Mouse (Mus musculus) G1E (cell line): ENCODE measurements around the gene Pax7.

Experiments used
- CTCF ChIP-seq: IDR thresholded peaks from 2 replicates; pipeline ENCODE4 v1.5.1; 2012; ENCODE audit warnings: low read depth, low read length, inconsistent platforms, mixed read lengths
- GATA1 ChIP-seq: IDR thresholded peaks from 2 replicates; pipeline ENCODE4 v1.6.1; 2012; ENCODE audit warnings: borderline replicate concordance, low read length, inconsistent platforms, mixed read lengths
- GATA2 ChIP-seq: IDR thresholded peaks from 2 replicates; pipeline ENCODE4 v1.6.1; 2012; ENCODE audit warnings: low read depth, low read length, inconsistent platforms, borderline replicate concordance
- POLR2AphosphoS5 ChIP-seq: IDR thresholded peaks from 2 replicates; pipeline ENCODE4 v1.6.1; 2012; ENCODE audit warnings: low read depth, low read length, inconsistent platforms; ENCODE audit not compliant: insufficient replicate concordance
- TAL1 ChIP-seq: conservative IDR thresholded peaks from 2 replicates; pipeline ENCODE4 v1.6.1; 2012; ENCODE audit warnings: low read depth, low read length, inconsistent platforms, mixed read lengths

- TF ChIP-seq CTCF: no peak
- no peak for TF ChIP-seq GATA1
- no peak for TF ChIP-seq TAL1
- TF ChIP-seq GATA2: no peak
- TF ChIP-seq POLR2AphosphoS5: no peak
Observed at GRCm38 (mm10) chr4:139754148-139754710, 79.1 kb downstream of the Pax7 start.
